Mouse (Mus musculus): ENCODE measurements around the gene Dcaf1. TPM values are rescaled to one million over a fixed set of nuclear protein-coding genes. Genes with fewer than 3 reads are reported as not detected.

Dcaf1 gene
- polyA plus RNA-seq, 1 experiment from 2014 or later: 27.7 TPM

Other genes with a start within 250 kb of the Dcaf1 start
- gene Iqcf6, start 195.3 kb upstream of the Dcaf1 start, polyA plus RNA-seq (2016; fragmentation: Nextera tagmentation; extraction: Ambion mirVana): not detected in 2 replicates
- 21.5 and 25.9 TPM in 2 replicates for gene Grm2, start 165.8 kb upstream of the Dcaf1 start, polyA plus RNA-seq (2016; fragmentation: Nextera tagmentation; extraction: Ambion mirVana)
- 31.3 and 31.6 TPM in 2 replicates for gene Tex264, start 135.9 kb upstream of the Dcaf1 start, polyA plus RNA-seq (2016; fragmentation: Nextera tagmentation; extraction: Ambion mirVana)
- 9.0 and 10.4 TPM in 2 replicates for gene Rad54l2, start 32.7 kb upstream of the Dcaf1 start, polyA plus RNA-seq (2016; fragmentation: Nextera tagmentation; extraction: Ambion mirVana)
- 17.1 and 23.8 TPM in 2 replicates for gene Rbm15b, start 65.6 kb downstream of the Dcaf1 start, polyA plus RNA-seq (2016; fragmentation: Nextera tagmentation; extraction: Ambion mirVana)
- 253 and 276 TPM in 2 replicates for gene Manf, start 70.1 kb downstream of the Dcaf1 start, polyA plus RNA-seq (2016; fragmentation: Nextera tagmentation; extraction: Ambion mirVana)